Mouse (Mus musculus): ENCODE measurements around the gene Lrrc31. TPM values are rescaled to one million over a fixed set of nuclear protein-coding genes. Genes with fewer than 3 reads are reported as not detected.

The Lrrc31 gene
- total RNA-seq, 2 experiments from 2014 or later: not detected

GRCm38 (mm10) chr3:30690976-30691375, 8.7 kb downstream of the Lrrc31 start:
- no peak for DNase-seq

GRCm38 (mm10) chr3:30687216-30687615, 12.4 kb downstream of the Lrrc31 start:
- no peak for DNase-seq

- DNase-seq: no peak
Measured at GRCm38 (mm10) chr3:30683190-30683589, 16.5 kb downstream of the Lrrc31 start.

- no peak for DNase-seq
Measured at GRCm38 (mm10) chr3:30658486-30658885, 41.2 kb downstream of the Lrrc31 start.

GRCm38 (mm10) chr3:30655937-30656336, 43.7 kb downstream of the Lrrc31 start:
- DNase-seq: no peak

GRCm38 (mm10) chr3:30650062-30650841, 49.4 kb downstream of the Lrrc31 start:
- DNase-seq: peak; percentile 6

- DNase-seq: no peak
Measured at GRCm38 (mm10) chr3:30648466-30648865, 51.2 kb downstream of the Lrrc31 start.

GRCm38 (mm10) chr3:30647440-30648090, 52.1 kb downstream of the Lrrc31 start, which contains the start of gene Lrrc34:
Gene Lrrc34 (minus strand): TSS chr3:30647869.
- DNase-seq: peak; percentile 21

GRCm38 (mm10) chr3:30646761-30647160, 52.9 kb downstream of the Lrrc31 start:
- no peak for DNase-seq

GRCm38 (mm10) chr3:30644207-30644606, 55.4 kb downstream of the Lrrc31 start, which contains the start of gene Lrriq4:
Gene Lrriq4 (plus strand): TSS chr3:30644507.
- DNase-seq: no peak

- DNase-seq: no peak
Measured at GRCm38 (mm10) chr3:30635629-30636028, 64.0 kb downstream of the Lrrc31 start.

GRCm38 (mm10) chr3:30633681-30634080, 66.0 kb downstream of the Lrrc31 start:
- no peak for DNase-seq

Other genes with a start within 250 kb of the Lrrc31 start
- 10 to 100 TPM; 10.1 to 14.5 TPM for gene Mecom, start 151.8 kb downstream of the Lrrc31 start, total RNA-seq (2021)
- gene Actrt3, start 99.9 kb downstream of the Lrrc31 start, total RNA-seq (2021): not detected
- 10 to 100 TPM; 11.7 to 15.0 TPM for gene Mynn, start 97.8 kb downstream of the Lrrc31 start, total RNA-seq (2021)
- not detected for gene Lrriq4, start 55.3 kb downstream of the Lrrc31 start, total RNA-seq (2021)
- gene Lrrc34, start 52.0 kb downstream of the Lrrc31 start, total RNA-seq (2021): not detected
- under 1 TPM; 0.26 to 0.36 TPM for gene Samd7, start 46.5 kb upstream of the Lrrc31 start, total RNA-seq (2021)
- 10 to 100 TPM; 53.1 to 67.8 TPM for gene Sec62, start 93.0 kb upstream of the Lrrc31 start, total RNA-seq (2021)
- 1 to 10 TPM in 1 of 2 experiments, under 1 TPM in 1; 0.87 to 1.7 TPM for gene Gpr160, start 156.1 kb upstream of the Lrrc31 start, total RNA-seq (2021)

Measured in gastrocnemius, postnatal 10 days (tissue).